Mouse (Mus musculus) heart, postnatal 0 days (tissue): ENCODE data around the gene Odf3.

Experiments
- CTCF ChIP-seq: IDR thresholded peaks from 2 replicates; pipeline ENCODE4 v1.5.1; 2016; ENCODE audit warnings: antibody characterized with exemption, control low read depth, low read depth
- EP300 ChIP-seq: IDR thresholded peaks from 2 replicates; pipeline ENCODE4 v1.6.1; 2016; ENCODE audit warnings: antibody characterized with exemption, low read depth

DNA sequence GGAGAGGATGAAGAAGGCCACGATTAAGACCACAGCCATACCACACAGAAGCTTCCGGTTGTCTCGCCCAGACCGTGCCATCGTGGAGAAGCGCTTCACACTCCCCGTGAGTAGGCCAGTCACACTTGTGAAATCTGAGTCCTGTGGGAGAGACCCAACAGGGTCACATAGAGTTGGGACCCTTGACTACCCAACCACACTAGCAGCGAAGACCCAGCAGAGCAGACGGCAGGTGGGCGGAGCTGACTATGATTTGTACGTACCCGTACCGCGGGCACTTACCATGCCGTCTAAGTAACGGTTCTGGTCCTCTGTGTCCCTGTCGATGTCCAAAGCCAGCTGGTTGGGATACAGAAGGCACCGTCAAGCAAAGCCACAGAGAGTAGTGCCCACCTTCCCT, 6.9 kb downstream of the Odf3 start:
- no peak for TF ChIP-seq CTCF
- no peak for TF ChIP-seq EP300
